Mouse (Mus musculus) liver, adult 2 months (tissue): ENCODE results near the gene Pias1. TPM values are rescaled to one million over a fixed set of nuclear protein-coding genes. Genes with fewer than 3 reads are reported as not detected.

Experiments used
- DNase-seq: peaks from one replicate; pipeline ENCODE4 v3.0.0-alpha.2; 2011; ENCODE audit warnings: low read depth, low spot score; ENCODE audit errors: extremely low read depth
- H3K27ac ChIP-seq: fragments of 200-500 bp; replicated peaks from 2 replicates; pipeline ENCODE4 v1.5.1; 2012; ENCODE audit warnings: low read depth, mild to moderate bottlenecking, control low read depth, inconsistent platforms, low read length; ENCODE audit not compliant: insufficient read depth
- H3K27me3 ChIP-seq: fragments of 200-500 bp; 2 replicates; pipeline ENCODE4 v1.6.1; 2012; ENCODE audit warnings: mild to moderate bottlenecking, moderate library complexity, low read length, inconsistent platforms; ENCODE audit not compliant: control insufficient read depth, insufficient read depth
- H3K36me3 ChIP-seq: fragments of 200-500 bp; 2 replicates; pipeline ENCODE4 v1.6.1; 2012; ENCODE audit warnings: low read length, inconsistent platforms; ENCODE audit not compliant: control insufficient read depth, insufficient read depth
- H3K4me1 ChIP-seq: fragments of 200-500 bp; 2 replicates; pipeline ENCODE4 v1.6.1; 2011; ENCODE audit warnings: low read length; ENCODE audit not compliant: control insufficient read depth, insufficient read depth
- H3K4me3 ChIP-seq: fragments of 200-500 bp; 2 replicates; pipeline ENCODE4 v1.5.1; 2011; ENCODE audit warnings: low read depth, mild to moderate bottlenecking, control low read depth, low read length, moderate library complexity; ENCODE audit not compliant: insufficient read depth
- H3K79me2 ChIP-seq: fragments of 200-500 bp; 2 replicates; pipeline ENCODE4 v1.6.1; 2012; ENCODE audit warnings: inconsistent platforms, mild to moderate bottlenecking, low read length, moderate library complexity; ENCODE audit not compliant: control insufficient read depth, insufficient read depth
- H3K9ac ChIP-seq: fragments of 200-500 bp; 2 replicates; pipeline ENCODE4 v1.6.1; 2012; ENCODE audit warnings: low read depth, mild to moderate bottlenecking, control low read depth, inconsistent platforms, low read length
- CTCF ChIP-seq: fragments of 200-500 bp; IDR thresholded peaks from 2 replicates; pipeline ENCODE4 v1.5.1; 2011; ENCODE audit warnings: low read depth, low read length, control low read depth
- POLR2A ChIP-seq: fragments of 200-500 bp; IDR thresholded peaks from 2 replicates; pipeline ENCODE4 v1.6.1; 2011; ENCODE audit warnings: low read length, control low read depth; ENCODE audit not compliant: insufficient read depth; ENCODE audit errors: extremely low read depth
- WGBS: fragments of 180-500 bp; shearing (Covaris S2); methylation state at CpG from one replicate; pipeline ENCODE4 v1.1.7; 2018; 5-methylcytosine and 5-hydroxymethylcytosine counted together
- polyA plus RNA-seq: library from polyadenylated mRNA; depleted of rRNA; stranded (reverse); fragments of >200 nt; gene quantifications from 2 replicates; pipeline ENCODE4 v1.2.3, GENCODE M21; 2012
- total RNA-seq: library from RNA; depleted of rRNA; stranded (reverse); fragments of >200 nt; gene quantifications from 2 replicates; pipeline ENCODE4 v1.2.3, GENCODE M21; 2014

Gene Pias1
- total and polyA plus RNA-seq, 2 experiments = 7.9 to 12.3 TPM

DNA sequence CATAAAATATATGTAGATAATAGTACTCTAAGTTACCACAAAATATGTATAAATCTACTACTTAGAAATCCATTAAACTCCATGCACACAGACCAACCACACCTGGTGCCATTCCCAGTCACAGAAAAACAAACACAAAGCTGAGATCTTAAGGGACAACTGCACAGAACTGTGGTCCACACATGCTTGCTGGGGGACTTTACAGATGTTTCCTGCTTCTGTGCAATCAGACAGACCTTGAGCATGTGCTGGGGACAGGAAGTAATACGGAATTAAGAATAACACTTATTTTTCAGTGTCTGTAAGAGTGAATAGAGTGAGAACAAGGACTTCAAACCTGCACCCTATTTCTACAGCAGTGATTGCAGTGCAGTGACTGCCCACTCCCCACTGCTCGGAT lies 66.8 kb downstream of the Pias1 start:
- no peak for DNase-seq
- H3K79me2 ChIP-seq = peaks cover 9% of the 10 kb centered on the region; the same call in 1 of the 2 replicates
- no peaks in the 10 kb centered on the region for H3K27me3 ChIP-seq
- TF ChIP-seq CTCF (no peak), POLR2A (no peak)
- peaks cover 30% of the 10 kb centered on the region for H3K36me3 ChIP-seq
- H3K27ac ChIP-seq = no peak overlapping the region
- no peak overlapping the region for H3K9ac ChIP-seq
- WGBS = 76% methylated on average over 2 of the region's 2 CpGs
- H3K4me3 ChIP-seq = no peak overlapping the region
- peaks cover 10% of the 10 kb centered on the region for H3K4me1 ChIP-seq

DNA sequence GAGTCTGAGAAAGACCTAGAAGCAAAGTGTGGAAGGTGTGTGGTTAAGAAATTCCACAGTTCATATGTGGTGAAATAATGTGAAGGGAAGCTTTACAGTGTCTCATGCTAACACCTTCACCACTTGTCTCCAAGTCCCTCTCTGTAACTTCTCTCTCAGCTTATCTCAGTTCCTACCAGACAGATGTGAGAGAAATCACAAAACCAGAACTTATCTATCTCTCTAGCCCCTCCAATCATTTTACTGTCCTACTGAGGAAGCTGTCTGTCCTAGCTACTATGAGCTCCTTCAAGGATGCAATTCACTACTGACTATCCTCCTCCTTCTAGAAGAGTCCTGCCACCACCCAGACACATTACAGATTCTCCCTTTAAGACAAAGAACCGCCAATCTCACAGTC lies 70.7 kb downstream of the Pias1 start:
- peaks cover 31% of the 10 kb centered on the region for H3K36me3 ChIP-seq
- H3K4me3 ChIP-seq = no peak overlapping the region
- no peak for TF ChIP-seq CTCF
- no peak for TF ChIP-seq POLR2A
- no peaks in the 10 kb centered on the region; the same call in 1 of the 2 replicates for H3K79me2 ChIP-seq
- no peak overlapping the region for H3K9ac ChIP-seq
- DNase-seq = no peak
- no peaks in the 10 kb centered on the region for H3K27me3 ChIP-seq
- no peaks in the 10 kb centered on the region for H3K4me1 ChIP-seq
- no peak overlapping the region for H3K27ac ChIP-seq
- WGBS = 100% methylated on average over 1 of the region's 1 CpGs

DNA sequence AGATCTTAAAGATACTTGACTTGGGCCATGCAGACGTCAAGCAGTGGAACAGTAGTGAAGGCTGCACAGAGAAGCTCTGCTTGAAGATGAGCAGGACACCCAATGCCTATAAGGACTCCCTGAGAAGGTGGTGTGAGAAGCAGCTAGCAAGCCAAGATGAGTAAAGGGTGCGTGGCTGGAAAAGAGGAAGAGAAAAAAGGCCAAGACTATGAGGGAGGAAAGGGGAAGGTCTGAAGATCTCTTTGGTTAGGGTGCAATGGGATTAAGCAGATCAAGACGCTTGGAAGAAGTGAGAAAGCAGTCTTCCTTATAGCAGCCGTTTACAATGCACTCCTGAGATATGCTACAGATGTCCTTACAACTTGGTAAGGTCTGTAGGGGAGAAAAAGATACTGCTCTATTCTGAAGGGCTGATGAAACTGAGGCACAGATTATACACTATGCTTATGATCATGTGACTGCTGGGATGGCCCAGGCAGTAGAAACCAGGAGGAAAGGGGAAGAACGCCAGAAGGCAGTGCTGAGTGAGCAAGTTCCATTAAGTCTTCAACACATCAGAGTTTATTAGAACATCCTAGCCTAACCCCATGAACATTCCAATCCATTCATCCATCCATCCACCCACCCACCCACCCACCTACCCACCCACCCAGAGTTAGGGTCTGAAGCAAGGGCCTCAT lies 74.2 kb downstream of the Pias1 start:
- Histone ChIP-seq H3K9ac (no peak overlapping the region), H3K79me2 (no peaks in the 10 kb centered on the region; the same call in 1 of the 2 replicates), H3K27me3 (no peaks in the 10 kb centered on the region), H3K4me1 (no peaks in the 10 kb centered on the region), H3K36me3 (peaks cover 37% of the 10 kb centered on the region), H3K27ac (no peak overlapping the region), H3K4me3 (no peak overlapping the region)
- 83% methylated on average over 5 of the region's 5 CpGs for WGBS
- TF ChIP-seq CTCF = no peak
- TF ChIP-seq POLR2A = no peak
- no peak for DNase-seq

DNA sequence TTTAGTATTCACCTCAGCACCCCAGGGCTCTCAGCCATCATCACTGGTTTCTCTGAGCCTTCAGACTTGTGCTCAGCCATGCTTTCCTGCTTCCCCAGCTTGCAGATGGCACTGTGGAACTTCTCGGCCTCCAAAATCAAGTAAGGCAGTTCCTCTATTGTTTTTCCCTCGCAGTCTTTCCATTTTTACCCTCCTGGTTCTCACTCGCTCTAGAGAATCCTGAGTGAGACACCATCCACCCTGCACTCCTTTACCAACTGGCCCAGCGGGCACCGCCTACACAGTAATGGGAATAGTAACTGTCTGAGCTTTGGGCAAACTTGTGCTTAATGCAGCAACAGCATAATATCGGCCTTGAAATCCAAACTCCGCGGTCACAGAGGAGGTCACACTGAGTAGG lies 82.7 kb downstream of the Pias1 start:
- DNase-seq = no peak
- Histone ChIP-seq H3K27ac (no peak overlapping the region), H3K9ac (no peak overlapping the region), H3K79me2 (no peaks in the 10 kb centered on the region; the same call in 1 of the 2 replicates), H3K4me3 (no peak overlapping the region), H3K4me1 (no peaks in the 10 kb centered on the region), H3K36me3 (peaks cover 28% of the 10 kb centered on the region), H3K27me3 (no peaks in the 10 kb centered on the region)
- 98% methylated on average over 8 of the region's 8 CpGs for WGBS
- TF ChIP-seq POLR2A = no peak
- TF ChIP-seq CTCF = no peak

DNA sequence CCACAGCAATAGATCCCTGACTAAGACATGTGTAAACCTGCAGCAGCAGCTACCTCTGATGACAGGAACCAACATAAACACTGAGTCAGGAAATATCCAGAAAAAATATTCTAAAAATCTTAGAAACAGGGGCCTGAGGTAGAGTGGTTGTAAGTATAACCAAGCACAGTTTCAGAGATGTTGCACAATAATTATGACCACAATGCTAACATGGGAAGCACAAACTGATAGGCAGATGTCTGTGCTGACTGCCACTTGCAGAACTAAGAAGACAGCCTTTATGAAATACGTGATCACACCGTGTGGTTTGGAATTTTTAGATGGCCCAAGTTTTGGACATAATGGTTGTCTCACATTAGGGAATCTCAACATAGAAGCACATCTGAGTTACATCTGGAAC lies 83.9 kb downstream of the Pias1 start:
- no peaks in the 10 kb centered on the region for H3K27me3 ChIP-seq
- H3K79me2 ChIP-seq = no peaks in the 10 kb centered on the region; the same call in 1 of the 2 replicates
- H3K9ac ChIP-seq = no peak overlapping the region
- H3K36me3 ChIP-seq = peaks cover 27% of the 10 kb centered on the region
- TF ChIP-seq POLR2A (no peak), CTCF (no peak)
- 95% methylated on average over 2 of the region's 2 CpGs for WGBS
- H3K27ac ChIP-seq = no peak overlapping the region
- no peak for DNase-seq
- no peak overlapping the region for H3K4me3 ChIP-seq
- H3K4me1 ChIP-seq = peaks cover 2% of the 10 kb centered on the region; the same call in 1 of the 2 replicates

DNA sequence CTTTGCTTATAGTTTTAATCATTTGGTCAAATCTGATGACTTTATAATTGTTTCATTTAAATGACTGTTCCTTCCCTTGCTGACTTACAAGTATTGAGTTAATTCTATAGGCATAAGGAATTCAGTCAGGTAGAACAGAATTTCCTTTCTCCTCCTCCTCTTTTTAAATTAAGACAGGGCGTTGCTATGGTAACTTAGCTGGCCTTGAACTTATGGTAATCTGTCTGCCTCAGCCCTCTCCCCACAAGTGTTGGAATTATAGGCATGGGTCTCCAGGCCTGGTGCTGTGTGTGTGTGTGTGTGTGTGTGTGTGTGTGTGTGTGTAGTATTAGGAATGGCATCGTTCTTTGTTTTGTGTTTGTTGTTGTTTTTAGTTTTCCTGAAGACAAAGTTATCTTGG lies 86.0 kb downstream of the Pias1 start:
- WGBS = 95% methylated on average over 2 of the region's 2 CpGs
- H3K36me3 ChIP-seq = peaks cover 21% of the 10 kb centered on the region
- no peak overlapping the region for H3K9ac ChIP-seq
- TF ChIP-seq CTCF (no peak), POLR2A (no peak)
- H3K4me3 ChIP-seq = no peak overlapping the region
- DNase-seq = no peak
- H3K79me2 ChIP-seq = no peaks in the 10 kb centered on the region
- no peak overlapping the region for H3K27ac ChIP-seq
- H3K4me1 ChIP-seq = peaks cover 2% of the 10 kb centered on the region; the same call in 1 of the 2 replicates
- no peaks in the 10 kb centered on the region for H3K27me3 ChIP-seq
